Mouse (Mus musculus) liver, adult 2 months (tissue): Measurements from ENCODE around the gene Gm20388. TPM values are rescaled to one million over a fixed set of nuclear protein-coding genes. Genes with fewer than 3 reads are reported as not detected.

ENCODE experiments used
- DNase-seq: peaks from one replicate; pipeline ENCODE4 v3.0.0-alpha.2; 2011; ENCODE audit warnings: low read depth, low spot score; ENCODE audit errors: extremely low read depth
- H3K27ac ChIP-seq: fragments of 200-500 bp; replicated peaks from 2 replicates; pipeline ENCODE4 v1.5.1; 2012; ENCODE audit warnings: low read depth, mild to moderate bottlenecking, control low read depth, inconsistent platforms, low read length; ENCODE audit not compliant: insufficient read depth
- H3K27me3 ChIP-seq: fragments of 200-500 bp; 2 replicates; pipeline ENCODE4 v1.6.1; 2012; ENCODE audit warnings: mild to moderate bottlenecking, moderate library complexity, low read length, inconsistent platforms; ENCODE audit not compliant: control insufficient read depth, insufficient read depth
- H3K36me3 ChIP-seq: fragments of 200-500 bp; 2 replicates; pipeline ENCODE4 v1.6.1; 2012; ENCODE audit warnings: low read length, inconsistent platforms; ENCODE audit not compliant: control insufficient read depth, insufficient read depth
- H3K4me1 ChIP-seq: fragments of 200-500 bp; 2 replicates; pipeline ENCODE4 v1.6.1; 2011; ENCODE audit warnings: low read length; ENCODE audit not compliant: control insufficient read depth, insufficient read depth
- H3K4me3 ChIP-seq: fragments of 200-500 bp; 2 replicates; pipeline ENCODE4 v1.5.1; 2011; ENCODE audit warnings: low read depth, mild to moderate bottlenecking, control low read depth, low read length, moderate library complexity; ENCODE audit not compliant: insufficient read depth
- H3K79me2 ChIP-seq: fragments of 200-500 bp; 2 replicates; pipeline ENCODE4 v1.6.1; 2012; ENCODE audit warnings: inconsistent platforms, mild to moderate bottlenecking, low read length, moderate library complexity; ENCODE audit not compliant: control insufficient read depth, insufficient read depth
- H3K9ac ChIP-seq: fragments of 200-500 bp; 2 replicates; pipeline ENCODE4 v1.6.1; 2012; ENCODE audit warnings: low read depth, mild to moderate bottlenecking, control low read depth, inconsistent platforms, low read length
- CTCF ChIP-seq: fragments of 200-500 bp; IDR thresholded peaks from 2 replicates; pipeline ENCODE4 v1.5.1; 2011; ENCODE audit warnings: low read depth, low read length, control low read depth
- POLR2A ChIP-seq: fragments of 200-500 bp; IDR thresholded peaks from 2 replicates; pipeline ENCODE4 v1.6.1; 2011; ENCODE audit warnings: low read length, control low read depth; ENCODE audit not compliant: insufficient read depth; ENCODE audit errors: extremely low read depth
- WGBS: fragments of 180-500 bp; shearing (Covaris S2); methylation state at CpG from one replicate; pipeline ENCODE4 v1.1.7; 2018; 5-methylcytosine and 5-hydroxymethylcytosine counted together
- polyA plus RNA-seq: library from polyadenylated mRNA; depleted of rRNA; stranded (reverse); fragments of >200 nt; gene quantifications from 2 replicates; pipeline ENCODE4 v1.2.3, GENCODE M21; 2012
- total RNA-seq: library from RNA; depleted of rRNA; stranded (reverse); fragments of >200 nt; gene quantifications from 2 replicates; pipeline ENCODE4 v1.2.3, GENCODE M21; 2014

Gm20388 gene
- total and polyA plus RNA-seq, 2 experiments: 6.4 to 19.9 TPM

GRCm38 (mm10) chr8:121468083-121469071, 1557.7 kb downstream of the Gm20388 start:
- Histone ChIP-seq H3K4me3 (no peak overlapping the region), H3K9ac (no peak overlapping the region), H3K36me3 (no peaks in the 10 kb centered on the region), H3K27ac (no peak overlapping the region), H3K4me1 (no peaks in the 10 kb centered on the region), H3K79me2 (no peaks in the 10 kb centered on the region), H3K27me3 (no peaks in the 10 kb centered on the region; the same call in 1 of the 2 replicates)
- no peak for DNase-seq
- 87% methylated on average over 49 of the region's 49 CpGs for WGBS
- TF ChIP-seq CTCF (no peak), POLR2A (no peak)

- no peak for TF ChIP-seq CTCF
- no peak for TF ChIP-seq POLR2A
- no peaks in the 10 kb centered on the region for H3K79me2 ChIP-seq
- no peaks in the 10 kb centered on the region for H3K36me3 ChIP-seq
- DNase-seq: no peak
- H3K4me1 ChIP-seq: no peaks in the 10 kb centered on the region
- H3K9ac ChIP-seq: no peak overlapping the region
- H3K4me3 ChIP-seq: no peak overlapping the region
- 12% methylated on average over 25 of the region's 25 CpGs for WGBS
- peaks cover 4% of the 10 kb centered on the region; the same call in 1 of the 2 replicates for H3K27me3 ChIP-seq
- no peak overlapping the region for H3K27ac ChIP-seq
These were observed 1563.7 kb downstream of the Gm20388 start for GRCm38 (mm10) chr8:121474161-121474897.

DNA sequence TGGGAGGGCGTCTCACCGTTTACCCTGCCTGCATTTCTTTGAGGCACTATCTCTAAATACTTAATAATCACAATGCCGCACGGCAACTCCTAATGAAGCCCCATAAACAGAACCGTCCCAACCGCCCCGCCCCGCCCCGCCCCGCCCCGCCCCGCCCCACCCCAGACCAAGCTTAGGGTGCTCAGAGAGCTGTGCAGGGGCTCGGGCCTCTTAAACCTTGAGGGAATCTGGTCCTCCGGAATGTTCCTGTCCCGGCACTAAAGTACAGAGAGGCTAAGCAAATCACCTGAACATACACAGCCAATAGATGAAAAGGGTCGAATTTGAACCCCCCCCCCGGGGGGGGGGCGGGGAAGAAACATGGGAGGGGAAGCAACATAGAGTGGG, 1564.2 kb downstream of the Gm20388 start:
- WGBS: 5% methylated on average over 17 of the region's 18 CpGs
- Histone ChIP-seq H3K4me1 (no peaks in the 10 kb centered on the region), H3K9ac (no peak overlapping the region), H3K27ac (no peak overlapping the region), H3K4me3 (no peak overlapping the region), H3K79me2 (no peaks in the 10 kb centered on the region), H3K36me3 (no peaks in the 10 kb centered on the region), H3K27me3 (peaks cover 4% of the 10 kb centered on the region; the same call in 1 of the 2 replicates)
- no peak for TF ChIP-seq POLR2A
- no peak for TF ChIP-seq CTCF
- no peak for DNase-seq

- TF ChIP-seq CTCF (no peak), POLR2A (no peak)
- Histone ChIP-seq H3K27me3 (peaks cover 4% of the 10 kb centered on the region; the same call in 1 of the 2 replicates), H3K36me3 (no peaks in the 10 kb centered on the region), H3K9ac (no peak overlapping the region), H3K4me1 (no peaks in the 10 kb centered on the region), H3K4me3 (no peak overlapping the region), H3K79me2 (no peaks in the 10 kb centered on the region), H3K27ac (no peak overlapping the region)
- WGBS: 75% methylated on average over 20 of the region's 20 CpGs
- no peak for DNase-seq
These were observed 1567.4 kb downstream of the Gm20388 start for GRCm38 (mm10) chr8:121477851-121478547.

GRCm38 (mm10) chr8:121479144-121479543, 1568.5 kb downstream of the Gm20388 start:
- Histone ChIP-seq H3K27ac (no peak overlapping the region), H3K9ac (no peak overlapping the region), H3K79me2 (no peaks in the 10 kb centered on the region), H3K4me1 (no peaks in the 10 kb centered on the region), H3K36me3 (no peaks in the 10 kb centered on the region), H3K27me3 (peaks cover 3% of the 10 kb centered on the region; the same call in 1 of the 2 replicates), H3K4me3 (no peak overlapping the region)
- 84% methylated on average over 8 of the region's 8 CpGs for WGBS
- no peak for DNase-seq
- TF ChIP-seq CTCF: no peak
- TF ChIP-seq POLR2A: no peak
